Mouse (Mus musculus) limb, embryonic 14.5 days (tissue): Measurements from ENCODE around the gene Gne. TPM values are rescaled to one million over a fixed set of nuclear protein-coding genes. Genes with fewer than 3 reads are reported as not detected.

Experiments used
- ATAC-seq: fragments of 200-750 bp; cut with Nextera tagmentation; 2 replicates; pipeline ENCODE4 v1.8.0; 2017; ENCODE audit warnings: low read depth, moderate number of reproducible peaks, moderate TSS enrichment; ENCODE audit not compliant: low FRiP score
- DNase-seq: peaks from one replicate; pipeline ENCODE4 v3.0.0-alpha.2; 2015; ENCODE audit warnings: low spot score
- H3K27ac ChIP-seq: fragments of 300-500 bp; sonication (generic); replicated peaks from 2 replicates; pipeline ENCODE4 v1.5.1; 2014; ENCODE audit warnings: low read depth, mild to moderate bottlenecking, low read length, moderate library complexity, mixed read lengths
- H3K27me3 ChIP-seq: fragments of 300-500 bp; sonication (generic); 2 replicates; pipeline ENCODE4 v1.6.1; 2014; ENCODE audit warnings: low read length, mixed read lengths; ENCODE audit not compliant: control insufficient read depth, insufficient read depth
- H3K36me3 ChIP-seq: fragments of 300-500 bp; sonication (generic); 2 replicates; pipeline ENCODE4 v1.6.1; 2014; ENCODE audit warnings: mild to moderate bottlenecking, low read length, moderate library complexity, mixed read lengths; ENCODE audit not compliant: control insufficient read depth, insufficient read depth
- H3K4me1 ChIP-seq: fragments of 300-500 bp; sonication (generic); 2 replicates; pipeline ENCODE4 v1.6.1; 2014; ENCODE audit warnings: antibody characterized with exemption, low read length, mixed read lengths; ENCODE audit not compliant: control insufficient read depth, insufficient read depth
- H3K4me2 ChIP-seq: fragments of 300-500 bp; sonication (generic); replicated peaks from 2 replicates; pipeline ENCODE4 v1.6.1; 2014; ENCODE audit warnings: low read depth, mild to moderate bottlenecking, low read length, moderate library complexity; ENCODE audit not compliant: severe bottlenecking
- H3K4me3 ChIP-seq: fragments of 300-500 bp; sonication (generic); replicated peaks from 2 replicates; pipeline ENCODE4 v1.5.1; 2014; ENCODE audit warnings: low read length
- H3K9ac ChIP-seq: fragments of 300-500 bp; sonication (generic); 2 replicates; pipeline ENCODE4 v1.6.1; 2014; ENCODE audit warnings: mild to moderate bottlenecking, low read depth, low read length, moderate library complexity; ENCODE audit not compliant: severe bottlenecking
- H3K9me3 ChIP-seq: fragments of 300-500 bp; sonication (generic); 2 replicates; pipeline ENCODE4 v1.6.1; 2016; ENCODE audit warnings: low read length; ENCODE audit not compliant: control insufficient read depth
- POLR2A ChIP-seq: fragments of 200-500 bp; IDR thresholded peaks from 2 replicates; pipeline ENCODE4 v1.8.0; 2012; ENCODE audit warnings: inconsistent platforms, mild to moderate bottlenecking, moderate library complexity, borderline replicate concordance; ENCODE audit not compliant: insufficient read depth, insufficient read length; ENCODE audit errors: extremely low read depth
- WGBS: fragments of 180-500 bp; shearing (Covaris S2); extraction: QIAGEN DNeasy Blood & Tissue Kit; methylation state at CpG from one replicate; pipeline ENCODE4 v1.1.7; 2014; 5-methylcytosine and 5-hydroxymethylcytosine counted together
- polyA plus RNA-seq, 2 experiments: library from polyadenylated mRNA; depleted of rRNA in 1 of 2; stranded (reverse) in 1 of 2; unstranded in 1 of 2; fragments of >200 nt; fragmentation: Nextera tagmentation in 1 of 2; extraction: Ambion mirVana in 1 of 2; gene quantifications; 2 replicates each; pipeline versions ENCODE4 v1.2.1 to v1.2.3; 2012 to 2014

Gene Gne
- polyA plus RNA-seq (2012; rRNA removed) = 13.8 and 18.1 TPM in 2 replicates
- polyA plus RNA-seq (2014; fragmentation: Nextera tagmentation; extraction: Ambion mirVana) = 27.3 and 27.8 TPM in 2 replicates

DNA sequence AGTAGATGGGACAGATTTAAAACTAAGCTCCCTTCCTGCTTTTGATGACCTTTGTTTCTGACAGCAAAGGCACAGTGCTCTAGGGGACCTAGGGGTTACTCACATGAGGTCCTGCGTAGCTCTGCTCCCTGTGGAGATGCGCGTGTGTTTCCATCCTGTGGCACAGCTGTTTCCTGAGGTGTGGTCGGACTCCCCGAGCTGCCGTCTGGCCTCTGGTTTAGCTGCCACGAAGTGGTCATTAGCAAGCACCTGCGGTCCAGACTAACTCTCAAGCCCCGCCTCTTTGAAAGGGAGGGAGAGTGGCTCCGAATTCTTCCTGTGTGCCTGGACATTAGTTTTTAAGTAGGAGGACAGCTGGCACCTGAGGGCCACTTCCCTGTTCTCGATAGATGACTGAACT is at the start of gene Gne:
Gne (minus strand) TSS at position 233 of the 400 bp plus-strand sequence.
- ATAC-seq = no peak
- peak within 1 kb of the TSS; percentile 8; the same call in 1 of the 2 replicates for H3K4me3 ChIP-seq
- H3K4me2 ChIP-seq = peak within 1 kb of the TSS; percentile 37
- no peak for TF ChIP-seq POLR2A
- H3K27me3 ChIP-seq = no peaks in the 10 kb centered on the region
- peak within 1 kb of the TSS; percentile 12; the same call in 1 of the 2 replicates for H3K9ac ChIP-seq
- no peaks in the 10 kb centered on the region for H3K9me3 ChIP-seq
- no peaks in the 10 kb centered on the region for H3K36me3 ChIP-seq
- 8% methylated on average over 11 of the region's 11 CpGs for WGBS
- no peak within 1 kb of the TSS for H3K27ac ChIP-seq
- DNase-seq = no peak
- 0 out of 2 replicates have a peak, but pooled peaks cover 11% of the 10 kb centered on the region for H3K4me1 ChIP-seq

DNA sequence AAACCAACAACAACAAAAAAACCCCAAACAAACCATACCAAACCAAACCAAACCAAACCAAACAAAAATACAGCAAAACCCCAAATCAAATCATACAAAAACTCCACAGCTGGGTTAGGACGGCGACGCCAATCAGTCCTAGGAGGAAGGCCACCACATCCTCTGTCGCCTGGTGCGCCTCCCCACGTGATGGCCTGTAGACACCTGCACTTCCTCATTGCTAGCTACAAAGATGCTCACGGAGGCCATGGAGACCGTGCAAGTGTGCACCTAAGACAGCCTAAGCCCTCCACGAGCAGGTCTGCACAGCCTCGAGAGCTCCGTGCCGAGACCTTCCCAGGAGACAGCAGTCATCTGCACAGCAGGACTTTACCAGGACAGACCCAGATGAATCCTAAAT is 42.8 kb upstream of the Gne start:
- WGBS = 90% methylated on average over 12 of the region's 12 CpGs
- H3K36me3 ChIP-seq = peaks cover 62% of the 10 kb centered on the region
- DNase-seq = no peak
- no peak overlapping the region for H3K4me2 ChIP-seq
- no peak overlapping the region for H3K4me3 ChIP-seq
- no peak overlapping the region for H3K9ac ChIP-seq
- no peaks in the 10 kb centered on the region for H3K4me1 ChIP-seq
- ATAC-seq = no peak
- no peaks in the 10 kb centered on the region for H3K27me3 ChIP-seq
- H3K27ac ChIP-seq = no peak overlapping the region
- no peaks in the 10 kb centered on the region for H3K9me3 ChIP-seq
- TF ChIP-seq POLR2A = no peak

DNA sequence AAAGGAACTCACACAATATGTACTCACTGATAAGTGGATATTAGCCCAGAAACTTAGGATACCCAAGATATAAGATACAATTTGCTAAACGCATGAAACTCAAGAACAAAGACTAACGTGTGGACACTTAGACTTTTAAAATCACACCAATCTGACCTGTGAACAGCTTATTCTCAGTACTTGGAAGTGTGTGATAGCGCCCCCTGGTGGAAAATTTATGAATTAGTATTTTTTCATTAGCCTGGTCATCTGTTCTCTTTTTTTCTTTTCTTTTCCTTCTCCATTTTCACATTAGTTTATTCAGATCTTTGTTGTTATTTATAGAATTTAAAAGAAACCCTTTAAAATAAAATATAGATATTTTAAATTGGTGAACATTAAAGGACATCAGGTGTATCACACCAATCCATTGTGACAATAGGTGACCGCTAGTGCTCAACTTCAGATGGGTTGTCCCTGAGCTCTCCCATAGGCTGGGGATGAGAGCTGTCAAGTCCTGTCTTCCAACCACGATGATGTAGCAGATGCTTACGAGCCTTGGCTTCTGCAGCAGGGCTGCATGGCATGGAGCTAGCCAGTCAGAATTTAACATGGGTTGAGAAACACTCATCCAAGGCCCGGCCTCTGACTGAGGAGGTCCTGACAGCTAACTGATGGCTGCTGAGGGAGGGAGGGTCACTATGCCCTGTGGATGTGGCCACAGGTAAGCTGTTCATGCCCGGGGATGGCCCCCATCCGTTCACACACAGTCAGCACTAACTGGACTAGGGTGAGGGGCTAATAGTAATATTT is 35.6 kb upstream of the Gne start:
- 54% methylated on average over 9 of the region's 9 CpGs for WGBS
- H3K9me3 ChIP-seq = no peaks in the 10 kb centered on the region
- no peaks in the 10 kb centered on the region for H3K27me3 ChIP-seq
- peak; percentile 43 for DNase-seq
- H3K36me3 ChIP-seq = 0 out of 2 replicates have a peak, but pooled peaks cover under 1% of the 10 kb centered on the region
- no peak overlapping the region for H3K27ac ChIP-seq
- H3K4me2 ChIP-seq = no peak overlapping the region
- H3K9ac ChIP-seq = no peak overlapping the region
- TF ChIP-seq POLR2A = no peak
- no peak for ATAC-seq
- no peak overlapping the region for H3K4me3 ChIP-seq
- no peaks in the 10 kb centered on the region for H3K4me1 ChIP-seq

DNA sequence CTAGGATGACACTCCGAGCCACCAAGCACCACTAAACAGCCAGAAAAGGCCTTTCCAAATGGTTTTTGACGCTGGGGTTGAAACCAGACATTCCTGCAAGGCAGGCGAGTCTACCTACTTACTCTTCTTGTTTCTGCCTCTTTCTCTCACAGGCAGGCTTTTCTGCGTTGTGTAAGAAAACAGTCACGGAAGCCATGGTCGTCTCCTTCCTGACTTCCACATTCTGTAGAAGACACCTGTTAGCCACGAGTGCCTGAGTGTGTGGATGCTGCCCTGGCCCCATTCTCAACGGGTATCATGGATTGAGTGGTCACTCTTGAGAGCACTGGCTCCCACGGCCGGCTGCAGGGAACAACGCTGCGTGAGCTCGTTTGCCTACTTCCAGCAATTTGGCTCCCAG is 31.1 kb upstream of the Gne start:
- ATAC-seq (no peak), DNase-seq (no peak)
- Histone ChIP-seq H3K27ac (no peak overlapping the region), H3K4me2 (no peak overlapping the region), H3K9me3 (no peaks in the 10 kb centered on the region), H3K27me3 (no peaks in the 10 kb centered on the region), H3K36me3 (no peaks in the 10 kb centered on the region), H3K9ac (no peak overlapping the region), H3K4me1 (peaks cover 5% of the 10 kb centered on the region), H3K4me3 (no peak overlapping the region)
- no peak for TF ChIP-seq POLR2A
- 81% methylated on average over 13 of the region's 13 CpGs for WGBS

DNA sequence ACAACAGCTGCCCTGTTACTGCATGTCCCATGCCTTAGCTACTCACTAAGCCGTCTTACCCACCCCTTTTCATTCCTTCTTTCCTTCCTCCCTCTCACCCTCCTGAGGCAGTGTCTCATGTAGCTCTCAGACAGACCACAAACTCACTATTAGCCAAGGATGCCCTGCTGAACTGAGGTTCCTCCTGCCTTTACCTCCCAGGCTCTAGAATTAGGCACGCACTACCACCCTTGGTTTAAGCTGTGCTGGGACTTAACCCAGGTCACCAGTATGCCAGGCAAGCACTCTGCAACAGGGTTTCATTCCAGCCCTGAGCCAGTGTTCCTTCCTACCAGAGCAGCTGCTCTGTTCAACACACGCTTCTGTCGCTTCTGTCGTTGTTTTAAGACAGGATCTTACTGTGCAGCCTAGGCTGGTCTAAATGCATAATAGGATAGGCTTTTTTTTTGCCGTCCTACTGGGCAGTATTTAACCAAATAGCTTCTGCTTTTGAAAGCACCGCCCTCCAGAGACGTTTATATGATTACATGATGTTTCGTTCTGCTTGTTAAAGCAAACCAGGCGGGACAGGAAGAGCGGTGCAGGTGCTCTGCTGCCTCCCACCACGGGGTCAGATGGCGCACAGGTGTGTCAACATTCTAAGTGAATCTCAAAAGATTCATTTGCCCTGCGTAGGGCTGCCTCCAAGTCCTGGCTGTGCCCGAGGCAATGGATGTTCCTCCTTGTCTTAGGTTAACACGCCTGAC is 29.6 kb upstream of the Gne start:
- Histone ChIP-seq H3K4me2 (no peak overlapping the region), H3K4me3 (no peak overlapping the region), H3K4me1 (peaks cover 5% of the 10 kb centered on the region), H3K27ac (no peak overlapping the region), H3K27me3 (no peaks in the 10 kb centered on the region), H3K36me3 (no peaks in the 10 kb centered on the region), H3K9ac (no peak overlapping the region), H3K9me3 (no peaks in the 10 kb centered on the region)
- no peak for TF ChIP-seq POLR2A
- DNase-seq (peak; percentile 8), ATAC-seq (no peak)
- WGBS = 24% methylated on average over 16 of the region's 16 CpGs
